Mouse (Mus musculus) c-Kit-negative CD71-positive TER-119-positive erythroid progenitor cells, embryonic 14.5 days (primary cell): ENCODE results near the gene Entpd2.

Experiments
- DNase-seq: peaks from one replicate; pipeline ENCODE4 v3.0.0-alpha.2; 2013; ENCODE audit warnings: low read depth, low spot score

Gene Entpd2

GRCm38 (mm10) chr2:25429435-25430180 lies 33.9 kb downstream of the Entpd2 start:
- no peak for DNase-seq

GRCm38 (mm10) chr2:25430395-25431233 lies 34.9 kb downstream of the Entpd2 start:
- no peak for DNase-seq

GRCm38 (mm10) chr2:25431308-25431855 lies 35.7 kb downstream of the Entpd2 start:
- no peak for DNase-seq

GRCm38 (mm10) chr2:25432326-25433098 lies 36.8 kb downstream of the Entpd2 start:
- DNase-seq, result no peak

- DNase-seq, result no peak
Observed at GRCm38 (mm10) chr2:25433101-25433500, 37.4 kb downstream of the Entpd2 start.

- DNase-seq, result no peak
Observed at GRCm38 (mm10) chr2:25434292-25434691, 38.6 kb downstream of the Entpd2 start.

- no peak for DNase-seq
Observed at GRCm38 (mm10) chr2:25436286-25436820, 40.7 kb downstream of the Entpd2 start.

GRCm38 (mm10) chr2:25441067-25441466 lies 45.4 kb downstream of the Entpd2 start:
- DNase-seq, result no peak

- DNase-seq, result no peak
Observed at GRCm38 (mm10) chr2:25442682-25443081, 47.0 kb downstream of the Entpd2 start.
